Mouse (Mus musculus) ovary, adult 18-20 months (tissue): ENCODE results near the gene Vps4a.
A peak's percentile ranks its signal among the peaks of the same experiment; 100 is the strongest.

ENCODE experiments used
- DNase-seq: peaks from one replicate; pipeline ENCODE4 v3.0.0; 2022; ENCODE audit warnings: low spot score, mixed read lengths

The Vps4a gene

DNA sequence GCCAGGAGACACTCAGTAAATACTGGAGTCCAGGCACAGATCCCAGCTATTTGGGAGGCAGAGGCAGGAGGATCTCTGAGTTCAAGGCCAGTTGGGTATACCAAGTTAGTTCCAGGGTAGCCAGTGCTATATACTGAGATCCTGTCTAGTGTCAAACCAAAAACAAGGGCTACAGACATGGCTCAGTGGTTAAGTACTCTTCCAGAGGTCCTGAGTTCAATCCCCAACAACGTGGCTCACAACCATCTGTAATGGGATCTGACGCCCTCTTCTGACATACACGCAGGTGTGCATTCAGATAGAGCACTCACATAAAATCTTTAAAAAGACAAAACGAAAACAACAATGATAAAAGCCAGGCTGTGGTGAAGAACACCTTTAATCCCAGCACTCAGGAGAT is 18.5 kb downstream of the Vps4a start:
- DNase-seq: no peak

DNA sequence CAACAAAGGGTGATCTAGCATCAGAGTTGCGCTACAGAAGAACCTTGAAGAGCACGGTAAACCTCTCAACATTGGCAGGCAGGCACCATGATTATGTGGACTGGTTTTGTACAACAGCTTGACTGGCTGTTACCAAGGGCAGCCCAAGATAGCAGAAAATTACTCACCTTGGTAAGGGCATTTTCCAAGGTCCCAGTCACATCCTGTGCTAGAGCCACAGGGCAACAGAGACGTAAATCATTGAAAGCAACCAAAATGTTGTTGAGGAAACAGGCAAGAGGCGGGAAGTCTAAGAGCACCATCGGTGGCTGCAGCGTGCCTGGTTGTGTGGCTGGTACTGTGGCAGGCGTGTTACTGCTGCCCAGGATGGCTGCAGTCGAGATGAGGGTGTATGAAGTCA is 21.0 kb downstream of the Vps4a start:
- no peak for DNase-seq

DNA sequence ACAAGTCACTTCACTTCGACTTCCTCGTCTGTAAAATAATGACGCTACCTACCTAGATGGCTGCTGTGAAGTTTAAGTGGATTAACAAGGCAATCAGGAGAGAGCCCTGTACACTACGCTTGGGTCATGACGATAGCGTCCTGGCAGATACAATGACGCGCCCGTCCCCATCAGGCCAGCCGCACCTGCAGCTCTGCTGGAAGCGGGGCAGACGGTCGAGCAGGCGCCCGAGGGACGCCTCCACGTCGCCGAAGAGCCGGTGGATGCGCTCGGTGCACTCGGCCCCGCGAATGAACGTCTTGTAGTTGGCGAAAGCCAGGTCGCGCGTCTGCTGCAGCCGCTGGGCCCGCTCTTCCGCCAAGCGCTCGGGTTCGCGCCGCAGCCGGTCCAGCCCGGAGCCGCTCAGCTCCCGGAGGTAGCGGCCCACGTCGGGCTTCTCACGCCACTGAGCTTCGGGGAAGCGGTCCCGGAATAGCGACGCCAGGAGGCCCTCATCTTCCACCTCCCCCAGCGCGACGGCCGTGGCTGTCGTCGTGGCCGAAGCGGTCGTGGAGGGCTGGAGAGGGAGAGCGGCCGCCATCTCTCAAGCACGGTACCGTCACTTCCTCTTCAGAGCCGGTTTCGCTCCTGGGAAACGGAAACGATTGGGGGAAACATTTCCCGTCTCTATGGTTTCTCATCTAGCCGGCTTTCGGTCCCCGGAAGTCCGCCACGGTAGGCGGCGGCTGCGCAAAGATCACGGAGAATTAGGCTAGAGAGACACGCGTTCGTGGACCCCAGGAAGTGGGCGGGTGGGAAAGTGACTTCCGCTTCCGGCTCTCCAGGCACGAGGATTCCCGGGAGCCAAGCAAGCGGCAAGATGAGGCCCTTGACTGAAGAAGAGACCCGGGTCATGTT is 25.3 kb downstream of the Vps4a start, which contains the start of the genes Cog8 and Nip7:
Cog8 (minus strand) TSS at position 614 of the 897 bp plus-strand sequence.
Nip7 (plus strand) TSS at position 802 of the 897 bp plus-strand sequence.
- DNase-seq: peak; percentile 94

DNA sequence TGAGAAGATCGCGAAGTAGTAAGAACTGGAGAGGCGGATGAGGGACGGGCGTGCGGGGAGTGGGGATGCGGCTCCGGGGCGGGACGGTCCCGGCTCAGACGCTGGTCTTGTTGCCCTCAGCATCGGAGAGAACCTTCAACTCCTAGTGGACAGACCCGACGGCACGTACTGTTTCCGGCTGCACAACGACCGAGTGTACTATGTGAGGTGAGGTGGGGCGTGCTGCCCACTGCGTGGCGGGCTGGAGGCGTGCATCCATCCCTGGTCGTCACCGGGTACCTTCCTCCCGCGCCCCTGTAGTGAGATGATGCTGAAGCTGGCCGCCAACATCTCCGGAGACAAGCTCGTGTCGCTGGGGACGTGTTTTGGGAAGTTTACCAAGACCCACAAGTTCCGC is 25.9 kb downstream of the Vps4a start:
- DNase-seq: no peak

DNA sequence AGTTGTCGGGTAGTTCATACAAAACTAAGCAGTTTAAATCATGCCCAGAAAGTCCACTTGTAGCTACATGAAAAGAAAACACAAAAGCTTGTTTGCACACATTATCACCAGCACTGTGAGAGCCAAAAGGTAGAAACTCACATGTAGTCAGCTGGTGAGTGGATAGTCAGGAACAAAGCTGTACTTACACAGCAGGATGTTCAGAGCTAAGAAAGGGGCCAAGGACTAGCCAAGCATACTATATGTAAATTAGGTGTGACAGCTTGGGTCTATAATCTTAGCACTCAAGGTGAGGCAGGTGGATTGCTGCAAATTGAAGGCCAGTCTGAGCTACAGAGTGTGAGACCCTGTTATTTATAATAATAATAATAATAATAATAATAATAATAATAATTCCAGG is 31.6 kb downstream of the Vps4a start:
- no peak for DNase-seq

DNA sequence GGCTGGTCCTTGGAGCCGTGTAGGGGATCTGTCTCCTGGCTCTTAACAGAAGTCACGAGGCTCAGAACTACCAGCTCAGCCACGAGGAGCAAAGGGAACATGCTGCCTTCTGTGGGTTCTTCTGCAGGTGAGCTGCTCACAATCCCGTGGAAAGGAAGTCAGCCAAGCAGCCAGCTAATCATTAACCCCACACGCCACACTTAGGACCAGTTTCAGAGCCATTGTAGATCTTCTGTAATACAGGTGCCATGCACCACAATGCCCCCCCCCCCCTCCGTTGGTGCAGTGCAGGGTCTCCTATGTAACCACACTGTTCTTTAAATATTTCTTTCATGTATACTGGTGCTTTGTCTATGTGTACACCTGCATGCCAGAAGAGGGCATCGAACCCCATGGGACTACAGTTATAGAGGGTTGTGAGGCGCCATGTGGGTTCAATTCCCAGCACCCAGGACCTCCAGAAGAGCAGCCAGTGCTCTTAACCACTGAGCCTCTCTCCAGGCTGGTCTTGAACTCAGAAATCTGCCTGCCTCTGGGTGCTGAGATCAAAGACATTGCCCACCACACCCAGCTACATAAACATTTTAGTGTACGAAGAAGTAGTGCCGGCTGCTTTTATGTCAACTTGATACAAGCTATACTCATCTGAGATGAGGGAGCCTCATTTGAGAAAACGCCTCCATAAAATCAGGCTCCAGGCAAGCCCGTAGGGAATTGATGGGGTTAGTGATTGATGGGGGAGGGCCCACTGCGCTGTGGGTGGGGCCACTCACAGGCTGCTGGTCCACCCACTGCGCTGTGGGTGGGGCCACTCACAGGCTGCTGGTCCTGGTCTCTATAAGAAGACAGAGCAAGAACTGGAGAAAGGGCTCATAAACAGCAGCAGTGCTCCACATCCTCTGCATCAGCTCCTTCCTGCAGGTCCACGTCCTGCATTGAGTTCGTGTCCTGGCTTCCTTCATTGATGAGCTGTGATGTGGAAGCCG is 34.8 kb downstream of the Vps4a start, which contains the start of gene Tmed6:
Tmed6 (minus strand) TSS at position 134 of the 986 bp plus-strand sequence.
- DNase-seq: no peak

DNA sequence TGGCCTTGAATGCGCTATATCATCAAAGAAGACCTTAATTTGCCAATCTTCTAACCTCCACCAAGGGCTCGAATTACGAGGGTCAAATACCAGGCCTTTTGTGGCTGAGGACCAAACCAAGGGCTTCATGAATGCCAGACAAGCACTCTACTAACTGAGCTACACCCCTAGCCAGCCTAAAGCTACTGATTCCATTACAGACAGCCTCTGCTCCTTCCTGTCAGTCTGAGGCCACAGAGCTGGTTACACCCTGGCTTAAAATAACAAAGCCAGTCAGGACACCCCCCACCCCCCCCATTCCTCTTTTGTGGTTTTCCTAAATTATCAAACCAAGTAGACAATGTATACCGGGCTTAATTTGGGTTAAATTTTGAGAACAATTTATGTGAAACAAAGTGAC is 42.7 kb downstream of the Vps4a start:
- no peak for DNase-seq

DNA sequence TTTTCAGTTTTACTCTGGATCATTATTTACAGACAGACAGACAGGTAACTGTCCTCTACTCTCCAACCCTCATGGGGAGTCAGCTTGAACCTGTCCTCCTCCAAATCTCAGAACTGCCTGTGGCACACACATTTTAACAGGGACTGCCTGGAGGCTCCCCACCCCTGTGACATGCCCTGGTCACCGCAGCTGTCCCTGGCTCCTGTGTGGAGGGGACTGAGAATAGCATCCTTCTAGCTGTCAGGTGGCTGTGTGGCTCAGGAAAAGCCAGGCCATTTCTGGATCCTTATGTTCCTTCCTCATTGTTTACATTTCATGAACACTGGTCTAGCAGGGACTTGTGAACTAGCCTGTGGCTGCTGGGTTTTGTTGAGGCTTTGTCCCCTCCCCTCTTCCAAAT is 43.1 kb downstream of the Vps4a start:
- DNase-seq: no peak

DNA sequence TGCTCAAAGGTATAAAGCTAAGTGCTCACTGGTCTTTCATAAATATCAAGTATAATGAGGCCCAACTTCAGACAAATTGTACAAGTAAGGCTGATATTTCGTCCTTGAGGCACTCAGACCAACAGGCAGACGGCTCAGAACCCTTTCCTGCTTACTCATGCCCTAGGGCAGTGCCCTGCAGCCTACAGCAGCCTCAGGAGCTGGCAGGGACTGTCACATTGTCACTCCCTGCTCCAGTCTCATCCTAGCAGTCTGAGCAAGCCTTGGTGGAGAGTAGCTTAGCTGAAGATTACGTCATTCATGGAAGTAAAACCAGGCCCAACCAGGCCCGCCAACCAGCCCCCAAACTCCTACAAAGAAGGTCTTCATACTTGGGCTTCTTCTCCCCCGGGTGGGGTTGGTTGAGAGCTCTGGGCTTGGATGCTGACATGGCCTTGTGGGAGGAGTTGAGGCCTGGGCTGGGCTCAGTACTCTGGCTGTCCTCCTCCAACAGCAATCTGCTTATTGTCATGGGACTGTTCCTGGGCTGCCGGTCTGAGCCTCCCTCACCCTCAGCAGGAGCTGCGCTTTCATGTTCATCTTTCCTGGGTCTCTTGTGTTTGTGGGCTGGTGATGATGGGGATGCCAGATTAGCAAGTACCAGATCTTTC is 45.3 kb downstream of the Vps4a start:
- no peak for DNase-seq

DNA sequence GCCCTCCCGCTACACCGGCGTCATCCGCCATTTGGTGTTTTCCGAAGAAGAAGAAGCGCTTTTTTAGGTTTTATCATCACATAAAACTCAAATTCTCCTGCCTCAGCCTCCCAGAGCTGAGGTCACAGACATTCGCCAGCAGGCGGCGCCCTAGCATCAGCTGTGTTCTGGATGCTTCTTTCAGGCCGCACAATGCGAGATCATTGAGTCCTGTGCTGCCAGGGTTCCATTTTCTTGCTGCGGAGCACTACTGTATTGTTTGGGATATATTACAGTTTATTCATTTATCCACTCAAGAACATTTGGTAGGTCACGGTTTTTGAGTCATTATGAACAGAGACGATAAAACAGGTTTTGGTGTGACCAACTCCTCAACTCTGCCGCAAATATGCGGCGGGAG is 54.3 kb downstream of the Vps4a start:
- no peak for DNase-seq

DNA sequence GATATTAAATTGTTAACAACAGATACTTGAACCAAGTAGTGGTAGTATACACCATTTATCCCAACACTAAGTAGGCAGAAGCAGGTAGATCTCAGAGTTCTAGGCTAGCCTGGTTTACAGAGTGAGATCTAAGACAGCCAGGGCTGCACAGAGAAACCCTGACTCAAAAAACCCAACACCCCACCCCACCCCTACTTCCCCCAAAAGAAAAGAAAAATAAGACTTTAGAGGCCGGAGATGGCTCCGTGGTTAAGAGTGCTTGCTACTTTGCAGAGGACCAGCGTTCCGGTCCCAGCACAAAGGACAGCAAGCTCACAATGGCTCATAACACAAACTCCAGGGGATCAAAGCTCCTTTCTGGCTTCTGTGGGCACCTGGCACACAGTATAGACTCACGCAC is 55.0 kb downstream of the Vps4a start:
- DNase-seq: no peak

DNA sequence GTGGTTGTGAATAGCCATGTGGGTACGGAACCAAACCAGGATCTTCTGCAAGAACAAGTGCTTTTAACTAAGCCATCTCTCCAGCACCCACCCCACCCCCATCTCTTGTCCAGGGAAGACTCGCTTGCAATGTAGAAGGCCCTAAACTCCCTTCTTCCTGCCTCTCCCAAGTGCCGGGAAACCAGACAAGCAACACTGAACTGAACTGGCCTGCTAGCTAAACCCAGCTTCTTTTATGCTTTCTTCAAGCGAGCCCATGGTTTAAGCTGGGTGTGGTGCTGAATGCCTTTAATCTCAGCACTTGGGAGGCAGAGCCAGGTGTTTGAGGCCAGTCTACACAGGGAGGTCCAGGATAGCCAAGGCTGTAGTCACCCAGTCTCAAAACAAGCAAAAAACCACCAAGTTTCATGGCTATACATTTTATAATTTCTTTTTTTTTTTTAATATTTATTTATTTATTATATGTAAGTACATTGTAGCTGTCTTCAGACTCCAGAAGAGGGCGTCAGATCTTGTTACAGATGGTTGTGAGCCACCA is 57.6 kb downstream of the Vps4a start:
- no peak for DNase-seq

DNA sequence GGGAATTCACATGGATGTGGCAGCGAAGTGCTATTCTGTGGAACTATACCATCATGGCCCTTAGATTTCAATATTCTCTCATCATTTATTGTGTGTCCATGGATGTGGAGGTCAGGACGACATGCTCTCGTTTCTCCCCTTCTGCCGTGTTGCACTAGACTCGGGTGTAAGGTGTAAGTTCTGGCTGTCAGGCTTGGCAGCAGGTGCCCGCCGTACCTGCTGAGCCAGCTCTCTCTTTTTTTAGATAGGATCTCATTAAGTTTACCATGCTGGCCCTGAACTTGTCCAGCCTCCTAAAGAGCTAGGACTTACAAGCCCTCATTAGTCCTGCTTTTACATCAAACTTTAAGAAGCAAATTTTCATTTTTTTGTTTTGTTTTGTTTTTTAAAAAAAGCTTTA is 59.5 kb downstream of the Vps4a start:
- DNase-seq: no peak
